Mouse (Mus musculus): Measurements from ENCODE around the gene Csrp2.

Csrp2 gene

GRCm38 (mm10) chr10:110931913-110932560 lies 12.4 kb downstream of the Csrp2 start:
- peak in 1 of 2 experiments; percentile 54 for DNase-seq

- no peak for DNase-seq
Measured at GRCm38 (mm10) chr10:110933584-110933983, 14.0 kb downstream of the Csrp2 start.

GRCm38 (mm10) chr10:110935081-110935480 lies 15.5 kb downstream of the Csrp2 start:
- peak; percentile 52 to 63 for DNase-seq

- DNase-seq: no peak
Measured at GRCm38 (mm10) chr10:110935669-110936068, 16.1 kb downstream of the Csrp2 start.

GRCm38 (mm10) chr10:110938361-110938760 lies 18.8 kb downstream of the Csrp2 start:
- no peak for DNase-seq

GRCm38 (mm10) chr10:110938841-110939549 lies 19.4 kb downstream of the Csrp2 start:
- DNase-seq: no peak

GRCm38 (mm10) chr10:110939717-110940116 lies 20.1 kb downstream of the Csrp2 start:
- DNase-seq: no peak

- no peak for DNase-seq
Measured at GRCm38 (mm10) chr10:110940740-110941398, 21.3 kb downstream of the Csrp2 start.

- no peak for DNase-seq
Measured at GRCm38 (mm10) chr10:110941968-110942367, 22.4 kb downstream of the Csrp2 start.

- DNase-seq: no peak
Measured at GRCm38 (mm10) chr10:110942806-110943205, 23.2 kb downstream of the Csrp2 start.

GRCm38 (mm10) chr10:110944175-110944574 lies 24.6 kb downstream of the Csrp2 start:
- no peak for DNase-seq

- DNase-seq: no peak
Measured at GRCm38 (mm10) chr10:110945966-110946365, 26.4 kb downstream of the Csrp2 start.

- DNase-seq: no peak
Measured at GRCm38 (mm10) chr10:110947574-110947973, 28.0 kb downstream of the Csrp2 start.

- no peak for DNase-seq
Measured at GRCm38 (mm10) chr10:110951112-110951511, 31.5 kb downstream of the Csrp2 start.

- no peak for DNase-seq
Measured at GRCm38 (mm10) chr10:110951748-110952147, 32.2 kb downstream of the Csrp2 start.

GRCm38 (mm10) chr10:110952271-110952670 lies 32.7 kb downstream of the Csrp2 start:
- DNase-seq: no peak

- peak; percentile 85 to 97 for DNase-seq
Measured at GRCm38 (mm10) chr10:110952937-110953451, 33.4 kb downstream of the Csrp2 start.

GRCm38 (mm10) chr10:110958879-110959278 lies 39.3 kb downstream of the Csrp2 start:
- no peak for DNase-seq

GRCm38 (mm10) chr10:110959781-110960180 lies 40.2 kb downstream of the Csrp2 start:
- DNase-seq: no peak

GRCm38 (mm10) chr10:110960841-110961240 lies 41.3 kb downstream of the Csrp2 start:
- DNase-seq: no peak

- peak; percentile 43 to 51 for DNase-seq
Measured at GRCm38 (mm10) chr10:110962172-110962571, 42.6 kb downstream of the Csrp2 start.

- no peak for DNase-seq
Measured at GRCm38 (mm10) chr10:110971044-110971443, 51.5 kb downstream of the Csrp2 start.

GRCm38 (mm10) chr10:110971483-110971882 lies 51.9 kb downstream of the Csrp2 start:
- DNase-seq: no peak

GRCm38 (mm10) chr10:110971998-110972397 lies 52.4 kb downstream of the Csrp2 start:
- DNase-seq: no peak

Measured in kidney, postnatal 36 days (tissue).